Mouse (Mus musculus) bone marrow macrophage, adult 2 months (primary cell): ENCODE measurements around the gene 2810006K23Rik.

ENCODE experiments used
- CTCF ChIP-seq: IDR thresholded peaks from 2 replicates; pipeline ENCODE4 v1.5.1; 2012; ENCODE audit warnings: low read depth, mild to moderate bottlenecking, low read length, moderate library complexity
- POLR2A ChIP-seq: IDR thresholded peaks from 2 replicates; pipeline ENCODE4 v1.6.1; 2012; ENCODE audit warnings: mild to moderate bottlenecking, low read depth, low read length, borderline replicate concordance

GRCm38 (mm10) chr5:124365754-124366153 is 37.9 kb downstream of the 2810006K23Rik start:
- TF ChIP-seq CTCF (no peak), POLR2A (no peak)
